Mouse (Mus musculus): ENCODE results near the gene Tmem221.

Gene Tmem221

GRCm38 (mm10) chr8:71505979-71506378 is 52.7 kb downstream of the Tmem221 start:
- DNase-seq = no peak

GRCm38 (mm10) chr8:71505326-71505725 is 53.3 kb downstream of the Tmem221 start:
- DNase-seq = no peak

- DNase-seq = no peak
These were observed 54.3 kb downstream of the Tmem221 start for GRCm38 (mm10) chr8:71504349-71504748.

All from kidney, adult 9 months (tissue).